Mouse (Mus musculus) adrenal gland, adult 2 months (tissue): ENCODE measurements around the gene Uhmk1. TPM values are rescaled to one million over a fixed set of nuclear protein-coding genes. Genes with fewer than 3 reads are reported as not detected.
"Not testable (repeated sequence)": the region's sequence is repeated elsewhere in the genome, so short reads cannot be mapped to it uniquely, and the experiment has no call there.

Source experiments
- DNase-seq: peaks from one replicate; pipeline ENCODE4 v3.0.0; 2021
- long read RNA-seq: library from polyadenylated mRNA; stranded (forward); transcript quantifications from one replicate; pipeline ENCODE4 v2.0.0, GENCODE M21; 2021
- polyA plus RNA-seq: library from polyadenylated mRNA; depleted of rRNA; stranded (reverse); fragments of >200 nt; gene quantifications from 2 replicates; pipeline ENCODE4 v1.2.3, GENCODE M21; 2012; rRNA removed
- total RNA-seq, 2 experiments: library from RNA; stranded (reverse); gene quantifications; 2 replicates each; pipeline ENCODE4 v1.2.3; 2021

Gene Uhmk1
- total RNA-seq (10 to 100 TPM; 60.6 to 65.4 TPM), polyA plus RNA-seq (8.0 and 8.3 TPM in 2 replicates)
- long read RNA-seq, full-length matches to known transcripts: 1 of 3 reads
- long read RNA-seq, partial matches to known transcripts: 0 of 3 reads
- long read RNA-seq, other reads (novel, unspliced or antisense): 2 of 3 reads

DNA sequence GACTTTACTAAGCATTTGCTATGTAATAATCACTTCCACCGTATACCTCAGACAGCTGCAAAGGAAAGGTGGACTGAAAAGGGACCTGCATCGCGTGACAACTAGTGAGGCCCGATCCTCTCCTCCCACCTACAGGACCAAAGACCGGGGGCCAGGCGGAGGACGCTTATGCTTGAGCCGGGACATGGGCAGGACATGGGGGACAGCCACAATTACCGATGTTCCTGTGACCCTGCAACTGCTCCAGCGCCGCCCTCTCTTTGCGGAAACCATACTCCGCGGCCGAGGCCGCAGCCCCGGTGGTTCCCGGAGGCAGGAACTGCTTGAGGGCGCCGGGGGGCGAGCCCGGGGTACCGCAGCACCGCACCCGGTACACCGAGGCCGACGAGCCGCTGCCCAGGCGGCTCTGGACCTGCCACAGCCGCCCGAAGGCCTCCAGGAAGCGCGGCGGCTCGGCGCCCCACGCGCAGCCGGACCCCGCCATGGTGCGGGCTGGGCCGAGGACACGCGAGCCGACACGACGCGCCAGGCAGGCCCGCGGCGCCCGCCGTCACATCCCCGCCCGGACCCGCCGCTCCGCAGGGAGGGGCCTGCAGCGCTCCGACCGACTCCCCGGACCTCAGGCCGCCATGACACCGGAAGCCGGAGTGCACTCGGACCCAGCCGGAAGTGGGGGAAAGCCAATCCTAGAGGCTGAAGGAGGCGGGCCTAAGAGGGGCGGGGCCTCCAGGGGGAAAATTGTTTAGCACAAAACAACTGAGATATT lies at the start of gene Uhmk1:
Gene Uhmk1 (minus strand): TSS at position 641 of the 766 bp plus-strand sequence.
- DNase-seq: peak; percentile 94

DNA sequence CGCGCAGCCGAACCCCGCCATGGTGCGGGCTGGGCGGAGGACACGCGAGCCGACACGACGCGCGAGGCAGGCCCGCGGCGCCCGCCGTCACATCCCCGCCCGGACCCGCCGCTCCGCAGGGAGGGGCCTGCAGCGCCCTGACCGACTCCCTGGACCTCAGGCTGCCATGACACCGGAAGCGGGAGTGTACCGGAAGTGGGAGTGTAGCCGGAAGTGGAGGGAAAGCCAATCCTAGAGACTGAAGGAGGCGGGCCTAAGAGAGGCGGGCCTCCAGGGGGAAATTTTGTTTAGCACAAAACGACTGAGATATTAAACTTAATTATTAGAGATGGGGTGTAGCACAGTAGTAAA lies 40.3 kb upstream of the Uhmk1 start:
- peak; percentile 90 for DNase-seq

GRCm38 (mm10) chr1:170254893-170255559 lies 39.8 kb upstream of the Uhmk1 start:
- no peak for DNase-seq

- no peak for DNase-seq
Observed at GRCm38 (mm10) chr1:170245016-170245415, 29.8 kb upstream of the Uhmk1 start.

DNA sequence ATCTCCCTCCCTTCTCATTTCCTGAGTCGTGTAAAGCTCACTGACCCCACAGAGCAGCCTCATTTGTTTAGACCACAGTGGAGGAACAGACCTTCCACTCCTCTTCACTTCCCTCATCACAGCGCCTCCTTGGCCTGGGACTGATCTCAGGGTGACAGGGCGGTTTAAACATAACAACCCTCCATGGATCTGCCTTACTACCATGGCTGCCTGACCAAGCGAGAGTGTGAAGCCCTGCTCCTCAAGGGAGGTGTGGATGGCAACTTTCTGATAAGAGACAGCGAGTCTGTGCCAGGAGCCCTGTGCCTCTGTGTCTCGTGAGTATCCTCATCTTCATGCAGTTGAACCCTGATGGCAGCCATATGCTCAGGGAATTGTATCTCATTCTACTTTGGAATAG lies 17.5 kb upstream of the Uhmk1 start, which contains the start of gene Sh2d1b2:
Gene Sh2d1b2 (plus strand): TSS at position 62 of the 400 bp plus-strand sequence.
- DNase-seq: not testable (repeated sequence)

GRCm38 (mm10) chr1:170223276-170223675 lies 8.1 kb upstream of the Uhmk1 start:
- DNase-seq: peak; percentile 52

DNA sequence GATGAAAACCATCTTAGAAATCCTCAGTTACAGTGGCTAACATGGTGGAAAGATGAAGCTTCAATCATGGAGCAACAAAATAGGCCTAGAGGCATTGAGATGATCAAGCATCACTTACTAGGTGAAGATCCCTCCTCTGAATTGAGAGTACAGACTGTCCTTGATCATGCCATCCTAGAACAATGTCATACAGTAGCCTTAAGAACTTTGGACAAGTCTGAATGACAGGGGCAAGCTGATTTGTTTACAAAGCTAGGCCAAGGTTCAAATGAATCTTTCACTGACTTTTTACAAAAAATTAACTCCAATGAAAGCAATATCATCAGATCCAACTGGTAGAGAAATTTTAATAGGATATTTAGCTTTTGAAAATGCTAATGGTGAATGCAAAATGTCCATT lies 5.2 kb upstream of the Uhmk1 start:
- no peak for DNase-seq

DNA sequence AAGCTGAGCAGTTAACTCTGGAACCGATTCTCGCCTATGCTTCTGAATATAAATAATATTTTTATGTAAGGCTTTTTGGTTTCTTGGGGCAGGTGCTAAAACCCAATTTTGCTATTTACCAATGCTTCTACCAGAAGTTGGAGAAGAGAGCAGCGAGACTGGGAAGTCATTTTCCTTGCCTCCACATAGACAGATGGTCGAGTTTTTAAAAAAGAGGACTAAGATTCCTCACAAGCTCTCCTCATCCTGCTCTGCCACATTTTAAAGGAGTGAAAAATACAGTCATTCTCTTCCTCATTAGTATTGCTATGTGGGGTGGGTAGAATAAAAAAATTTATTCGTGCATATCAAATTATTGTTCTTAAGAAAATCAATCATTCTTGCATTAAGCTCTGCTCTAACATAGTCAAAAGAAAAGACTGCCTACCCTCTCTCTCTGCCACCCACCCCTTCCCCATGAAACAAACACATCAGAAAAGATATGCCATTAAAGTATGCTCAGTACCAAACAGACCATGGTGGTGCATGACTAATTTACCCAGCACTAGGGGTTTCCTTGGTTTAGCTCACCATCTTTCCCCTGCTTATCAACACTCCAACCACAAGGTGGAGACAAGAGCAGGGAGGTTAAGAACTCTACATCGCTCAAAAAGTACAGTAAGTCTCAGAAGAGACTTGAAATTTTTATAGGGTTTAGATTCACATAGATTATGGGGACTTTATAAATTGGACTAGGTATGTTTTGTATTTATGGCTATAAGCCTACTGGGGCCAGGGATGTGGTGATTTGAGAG lies 3.1 kb upstream of the Uhmk1 start:
- no peak for DNase-seq

DNA sequence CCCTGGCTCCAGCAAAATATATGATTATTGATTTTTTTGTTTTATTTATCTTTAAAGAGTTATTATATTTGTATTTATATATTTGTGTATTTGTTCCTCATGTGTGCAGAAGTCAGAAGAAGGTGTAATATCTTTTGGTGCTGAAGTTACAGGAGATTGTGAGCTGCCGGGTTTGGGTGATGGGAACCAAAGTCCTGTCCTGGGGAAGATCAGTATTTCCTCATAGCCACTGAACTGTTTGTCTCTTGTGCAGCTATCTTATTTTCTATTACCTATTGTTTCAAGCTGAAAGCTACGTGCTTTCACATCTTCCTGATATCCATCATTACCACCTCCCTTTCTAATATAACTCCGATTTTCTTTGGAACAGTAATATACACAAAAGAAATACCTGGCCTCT lies 393 bp upstream of the Uhmk1 start:
- no peak for DNase-seq

DNA sequence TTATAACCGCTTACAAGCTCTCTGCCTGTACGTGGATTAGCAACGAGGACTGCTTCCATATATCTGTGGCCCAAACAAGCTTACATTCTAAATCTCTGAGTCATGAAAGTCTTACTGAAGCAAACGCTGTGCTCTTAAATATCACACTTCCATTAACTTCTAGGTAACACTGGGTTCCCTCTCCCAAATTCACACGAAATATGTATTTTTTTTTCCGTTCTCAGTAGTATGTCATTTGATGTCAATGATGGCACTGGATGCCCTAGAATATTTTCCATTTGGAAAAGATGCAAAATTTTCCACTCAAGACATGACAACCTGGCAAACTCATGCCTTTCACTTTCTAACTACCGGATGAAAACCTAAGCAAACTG lies 827 bp downstream of the Uhmk1 start:
- no peak for DNase-seq

DNA sequence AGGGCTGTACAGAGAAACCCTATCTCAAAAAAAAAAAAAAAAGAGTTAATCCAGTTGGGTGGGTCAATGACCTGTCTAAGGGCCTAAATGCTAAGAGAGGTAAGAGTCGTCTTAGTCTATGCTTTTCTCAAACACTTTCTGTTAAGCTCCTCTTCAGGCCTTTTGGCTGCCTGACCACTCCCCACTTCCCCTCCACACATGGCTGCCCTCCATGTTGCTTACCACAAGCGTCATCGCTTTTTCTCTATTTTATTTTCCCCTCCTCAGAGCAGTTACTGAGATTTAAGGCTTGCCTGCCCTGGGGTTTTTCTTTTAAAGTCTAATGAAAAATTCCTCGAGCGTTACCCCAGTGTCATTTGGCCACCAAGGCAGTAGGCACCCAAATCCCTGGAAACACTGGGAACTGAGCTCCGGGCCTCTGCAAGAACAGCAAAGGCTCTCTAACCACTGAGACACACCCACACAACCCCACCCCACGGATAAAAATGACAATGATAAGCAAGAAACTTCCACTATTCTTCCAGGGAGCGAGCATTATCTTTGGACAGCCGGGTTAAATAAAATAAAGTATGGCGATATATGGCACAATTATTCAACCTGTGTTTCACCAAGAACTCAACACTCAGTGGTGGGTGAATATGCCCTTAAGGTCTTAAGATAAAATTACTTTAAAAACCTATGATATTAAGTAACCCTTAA lies 1.9 kb downstream of the Uhmk1 start:
- DNase-seq: no peak

GRCm38 (mm10) chr1:170206395-170206794 lies 8.8 kb downstream of the Uhmk1 start:
- DNase-seq: no peak

DNA sequence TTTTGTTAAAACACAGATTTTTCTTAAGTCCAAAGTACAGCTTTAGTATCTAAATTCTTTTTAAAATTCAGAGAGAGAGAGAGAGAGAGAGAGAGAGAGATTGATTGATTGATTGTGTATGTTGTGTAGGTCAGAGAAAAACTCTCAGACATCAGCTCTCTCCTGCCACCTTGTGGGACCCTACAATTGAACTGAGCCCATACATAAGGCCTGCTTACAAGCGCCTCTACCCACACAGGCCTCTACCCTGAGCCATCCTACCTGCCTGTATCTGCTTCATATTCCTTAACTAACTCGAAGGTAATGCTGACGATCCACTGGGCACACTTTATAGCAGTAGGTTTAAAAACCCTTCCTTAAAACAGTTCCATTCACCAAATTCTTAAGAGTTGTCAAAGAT lies 14.8 kb downstream of the Uhmk1 start:
- peak; percentile 31 for DNase-seq

DNA sequence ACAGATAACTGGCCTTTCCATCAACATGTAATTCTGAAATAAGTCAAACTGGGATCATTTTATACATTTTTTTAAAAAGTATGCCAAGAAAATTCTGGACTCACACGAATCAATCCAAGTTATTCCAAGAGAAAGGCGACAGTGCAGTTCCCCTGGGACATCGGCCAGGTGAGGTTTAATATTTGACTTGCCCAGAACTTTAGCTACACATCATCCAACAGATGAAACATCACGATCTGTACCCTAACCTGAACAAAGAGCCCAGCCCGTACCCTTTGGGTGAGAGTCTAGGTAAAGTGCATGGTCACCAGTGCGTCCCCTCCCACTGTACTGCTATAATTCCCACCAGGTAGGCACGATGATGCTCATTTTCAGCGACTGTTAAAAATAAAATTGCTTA lies 19.0 kb downstream of the Uhmk1 start:
- no peak for DNase-seq

DNA sequence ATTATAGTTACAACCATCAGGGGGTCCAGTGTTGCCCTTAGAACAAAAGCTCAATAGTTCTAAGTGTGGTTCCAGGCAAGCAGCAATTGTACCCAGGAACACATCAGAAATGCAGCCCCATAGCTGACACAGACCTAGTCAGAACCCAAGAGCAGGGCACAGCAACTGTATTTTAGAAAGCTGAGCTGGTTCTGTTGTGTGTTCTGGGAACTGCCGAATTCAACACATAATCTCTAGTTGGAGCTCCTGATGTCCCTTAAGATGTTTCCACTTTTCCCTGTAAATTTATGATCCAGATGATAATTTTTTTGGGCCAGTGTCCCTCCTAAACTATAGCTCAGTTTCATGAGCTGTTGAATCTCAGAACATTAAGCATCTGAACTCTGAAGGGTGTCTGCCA lies 23.3 kb downstream of the Uhmk1 start:
- DNase-seq: no peak

- no peak for DNase-seq
Observed at GRCm38 (mm10) chr1:170190225-170190624, 25.0 kb downstream of the Uhmk1 start.

- peak; percentile 83 for DNase-seq
Observed at GRCm38 (mm10) chr1:170188601-170189000, 26.6 kb downstream of the Uhmk1 start.

- DNase-seq: no peak
Observed at GRCm38 (mm10) chr1:170186531-170186930, 28.7 kb downstream of the Uhmk1 start.

DNA sequence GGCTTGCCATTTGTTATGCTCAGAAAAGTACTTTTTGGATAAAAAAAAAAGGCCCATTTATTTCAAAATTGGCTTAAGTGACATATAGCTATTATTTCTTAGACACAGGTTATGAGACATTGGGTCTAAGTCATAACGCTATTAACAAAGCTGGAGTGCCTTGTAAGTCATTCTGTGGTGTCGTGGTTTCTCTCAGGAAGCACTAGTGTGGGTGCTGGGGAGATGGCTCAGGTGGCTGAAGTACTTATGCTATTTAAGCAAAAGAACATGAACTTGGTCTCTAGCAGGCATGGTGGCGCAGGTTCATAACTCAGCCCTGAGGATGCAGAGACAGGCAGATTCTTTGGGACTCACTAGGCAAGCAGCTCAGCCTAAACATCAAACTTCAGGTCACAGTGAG lies 30.1 kb downstream of the Uhmk1 start:
- DNase-seq: no peak

GRCm38 (mm10) chr1:170182706-170183105 lies 32.5 kb downstream of the Uhmk1 start:
- DNase-seq: no peak

DNA sequence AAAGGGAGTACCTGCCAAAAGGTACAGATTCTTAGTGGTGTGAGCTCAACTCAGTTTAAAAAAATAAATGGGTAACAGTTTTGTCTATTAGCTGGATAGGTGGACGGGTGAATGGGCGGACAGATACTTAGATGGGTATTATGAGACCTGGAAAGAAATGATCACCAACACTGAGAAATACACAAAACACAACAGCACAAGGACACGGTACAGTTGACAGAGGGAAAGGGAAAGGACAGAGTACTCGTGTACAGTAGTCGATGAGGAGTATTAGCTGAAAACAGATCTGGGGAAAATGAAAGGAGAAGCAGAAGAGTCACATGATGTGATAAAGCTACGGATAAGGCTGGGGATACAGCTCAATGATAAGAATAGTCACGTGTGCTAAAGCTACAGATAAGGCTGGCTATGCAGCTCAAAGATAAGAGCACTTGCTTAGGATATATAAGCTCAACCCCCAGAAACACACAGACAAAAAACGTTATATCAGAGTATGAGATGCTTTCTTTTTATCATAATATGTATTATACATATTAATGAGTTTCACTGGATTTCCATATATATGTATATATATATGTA lies 38.4 kb downstream of the Uhmk1 start:
- no peak for DNase-seq

- DNase-seq: no peak
Observed at GRCm38 (mm10) chr1:170175848-170176247, 39.3 kb downstream of the Uhmk1 start.
